Mouse (Mus musculus) lung, embryonic 16.5 days (tissue): ENCODE results near the gene Plxna1. TPM values are rescaled to one million over a fixed set of nuclear protein-coding genes. Genes with fewer than 3 reads are reported as not detected.

Experiments
- ATAC-seq: fragments of 200-750 bp; cut with Nextera tagmentation; 2 replicates; pipeline ENCODE4 v1.8.0; 2017; ENCODE audit warnings: low read depth, mild to moderate bottlenecking, moderate library complexity
- H3K27ac ChIP-seq: fragments of 300-500 bp; sonication (generic); 2 replicates; pipeline ENCODE4 v1.5.1; 2014; ENCODE audit warnings: mild to moderate bottlenecking, control low read depth, low read length
- H3K27me3 ChIP-seq: fragments of 300-500 bp; sonication (generic); 2 replicates; pipeline ENCODE4 v1.6.1; 2014; ENCODE audit warnings: low read depth, low read length, mixed read lengths; ENCODE audit not compliant: control insufficient read depth, insufficient read depth
- H3K36me3 ChIP-seq: fragments of 300-500 bp; sonication (generic); 2 replicates; pipeline ENCODE4 v1.6.1; 2014; ENCODE audit warnings: low read length; ENCODE audit not compliant: control insufficient read depth, insufficient read depth
- H3K4me1 ChIP-seq: fragments of 300-500 bp; sonication (generic); replicated peaks from 2 replicates; pipeline ENCODE4 v1.6.1; 2014; ENCODE audit warnings: low read length, mixed read lengths; ENCODE audit not compliant: control insufficient read depth, insufficient read depth
- H3K4me2 ChIP-seq: fragments of 300-500 bp; sonication (generic); 2 replicates; pipeline ENCODE4 v1.6.1; 2014; ENCODE audit warnings: low read depth, low read length, control low read depth
- H3K4me3 ChIP-seq: fragments of 300-500 bp; sonication (generic); 2 replicates; pipeline ENCODE4 v1.5.1; 2014; ENCODE audit warnings: mild to moderate bottlenecking, low read length, control low read depth
- H3K9ac ChIP-seq: fragments of 300-500 bp; sonication (generic); 2 replicates; pipeline ENCODE4 v1.6.1; 2014; ENCODE audit warnings: low read length, control low read depth
- H3K9me3 ChIP-seq: fragments of 300-500 bp; sonication (generic); 2 replicates; pipeline ENCODE4 v1.6.1; 2016; ENCODE audit warnings: low read length; ENCODE audit not compliant: control insufficient read depth
- WGBS: fragments of 180-500 bp; shearing (Covaris S2); extraction: QIAGEN DNeasy Blood & Tissue Kit; methylation state at CpG from one replicate; pipeline ENCODE4 v1.1.7; 2014; 5-methylcytosine and 5-hydroxymethylcytosine counted together
- polyA plus RNA-seq: library from polyadenylated mRNA; unstranded; fragments of >200 nt; fragmentation: Nextera tagmentation; extraction: Ambion mirVana; gene quantifications from 2 replicates; pipeline ENCODE4 v1.2.1, GENCODE M21; 2015

Plxna1 gene
- polyA plus RNA-seq, 1 experiment from 2014 or later, result 10.4 TPM

DNA sequence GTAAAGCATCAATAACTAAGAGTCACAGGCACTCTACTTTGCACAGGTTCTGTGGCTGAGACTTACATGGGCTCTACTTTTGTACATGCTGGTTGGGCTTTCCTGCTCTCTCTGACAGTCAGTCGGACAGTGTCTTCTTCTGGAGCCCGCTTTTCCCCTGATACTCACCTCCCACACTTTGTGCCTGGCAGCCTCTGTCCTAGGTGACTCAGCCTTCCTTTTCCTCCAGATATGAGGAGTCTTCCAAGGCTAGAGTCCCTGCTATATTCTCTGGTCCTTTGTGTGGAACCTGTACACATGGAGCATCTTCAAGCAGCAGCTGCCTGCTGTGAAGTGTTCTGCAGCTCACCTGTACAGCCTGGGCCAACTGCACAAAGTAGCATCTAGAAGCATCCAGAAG lies 31.4 kb upstream of the Plxna1 start:
- no peaks in the 10 kb centered on the region for H3K36me3 ChIP-seq
- no peaks in the 10 kb centered on the region for H3K27me3 ChIP-seq
- WGBS, result 84% methylated on average over 2 of the region's 2 CpGs
- no peak overlapping the region for H3K4me3 ChIP-seq
- H3K4me1 ChIP-seq, result no peaks in the 10 kb centered on the region
- H3K9ac ChIP-seq, result no peak overlapping the region
- H3K27ac ChIP-seq, result no peak overlapping the region
- no peaks in the 10 kb centered on the region for H3K9me3 ChIP-seq
- no peak for ATAC-seq
- no peak overlapping the region for H3K4me2 ChIP-seq

DNA sequence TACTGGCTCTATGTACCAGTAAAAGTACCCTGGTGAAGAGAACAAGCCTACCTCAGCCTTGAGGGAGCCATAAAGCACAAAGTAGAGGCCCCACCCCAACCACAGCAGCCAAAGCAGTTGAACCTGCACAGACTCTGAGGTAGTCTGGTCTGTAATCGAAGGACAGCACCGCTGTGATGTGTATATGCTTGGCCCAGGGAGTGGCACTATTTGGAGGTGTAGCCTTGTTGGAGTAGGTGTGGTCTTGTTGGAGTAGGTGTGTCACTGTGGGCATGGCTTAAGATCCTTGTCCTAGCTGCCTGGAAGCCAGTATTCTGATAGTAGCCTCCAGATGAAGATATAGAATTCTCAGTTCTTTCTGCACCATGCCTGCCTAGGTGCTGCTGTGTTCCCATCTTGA lies 29.8 kb upstream of the Plxna1 start:
- no peaks in the 10 kb centered on the region for H3K36me3 ChIP-seq
- H3K27ac ChIP-seq, result no peak overlapping the region
- no peaks in the 10 kb centered on the region for H3K27me3 ChIP-seq
- no peak overlapping the region for H3K4me2 ChIP-seq
- H3K9ac ChIP-seq, result no peak overlapping the region
- H3K4me1 ChIP-seq, result no peaks in the 10 kb centered on the region
- no peaks in the 10 kb centered on the region for H3K9me3 ChIP-seq
- no peak overlapping the region for H3K4me3 ChIP-seq
- WGBS, result 85% methylated on average over 2 of the region's 2 CpGs
- ATAC-seq, result no peak

DNA sequence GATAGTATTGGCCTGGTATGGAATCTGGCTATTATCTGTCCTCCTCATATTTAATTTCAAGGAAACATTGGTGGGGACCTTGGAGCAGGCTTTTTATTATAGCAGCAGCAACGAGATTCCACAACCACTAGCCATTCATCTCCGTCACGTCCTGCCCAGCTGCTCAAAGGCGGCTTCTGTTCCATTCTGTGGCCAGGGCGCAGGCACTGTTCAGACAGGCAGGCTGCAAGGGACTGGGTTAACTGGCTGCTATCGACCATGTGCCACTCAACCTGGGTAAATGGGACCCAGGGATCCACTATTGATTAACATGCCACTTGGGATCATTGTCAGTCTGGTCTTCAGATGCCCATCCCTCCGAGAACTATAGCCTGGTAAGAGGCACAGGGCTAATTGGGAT lies 27.4 kb upstream of the Plxna1 start:
- ATAC-seq, result no peak
- H3K9ac ChIP-seq, result no peak overlapping the region
- H3K27me3 ChIP-seq, result no peaks in the 10 kb centered on the region
- no peaks in the 10 kb centered on the region for H3K9me3 ChIP-seq
- H3K4me2 ChIP-seq, result no peak overlapping the region
- H3K4me1 ChIP-seq, result no peaks in the 10 kb centered on the region
- H3K36me3 ChIP-seq, result no peaks in the 10 kb centered on the region
- no peak overlapping the region for H3K27ac ChIP-seq
- H3K4me3 ChIP-seq, result no peak overlapping the region
- WGBS, result 76% methylated on average over 7 of the region's 7 CpGs

DNA sequence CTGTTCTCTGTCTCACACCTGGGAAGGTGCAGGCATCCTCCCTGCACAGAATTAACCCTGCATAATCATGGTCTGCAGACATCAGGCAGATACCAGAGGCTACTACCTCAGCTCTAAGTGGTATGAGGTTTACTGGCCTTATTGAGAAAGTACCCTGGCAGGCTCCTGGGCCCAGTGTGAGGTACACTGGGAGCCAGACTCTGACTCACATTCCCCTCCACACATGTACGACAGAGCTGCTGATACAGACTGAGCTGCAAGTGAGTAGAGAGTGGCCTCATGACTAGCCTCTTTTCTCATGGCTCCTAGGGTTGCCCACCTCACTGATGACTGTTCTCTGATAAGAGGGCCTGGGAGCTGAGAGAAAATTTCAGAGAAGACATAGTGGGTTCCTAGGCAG lies 24.5 kb upstream of the Plxna1 start:
- Histone ChIP-seq H3K36me3 (no peaks in the 10 kb centered on the region), H3K27me3 (no peaks in the 10 kb centered on the region), H3K27ac (no peak overlapping the region), H3K4me3 (no peak overlapping the region), H3K9ac (no peak overlapping the region), H3K4me2 (no peak overlapping the region), H3K4me1 (no peaks in the 10 kb centered on the region), H3K9me3 (no peaks in the 10 kb centered on the region)
- no peak for ATAC-seq
- 55% methylated on average over 1 of the region's 1 CpGs for WGBS

DNA sequence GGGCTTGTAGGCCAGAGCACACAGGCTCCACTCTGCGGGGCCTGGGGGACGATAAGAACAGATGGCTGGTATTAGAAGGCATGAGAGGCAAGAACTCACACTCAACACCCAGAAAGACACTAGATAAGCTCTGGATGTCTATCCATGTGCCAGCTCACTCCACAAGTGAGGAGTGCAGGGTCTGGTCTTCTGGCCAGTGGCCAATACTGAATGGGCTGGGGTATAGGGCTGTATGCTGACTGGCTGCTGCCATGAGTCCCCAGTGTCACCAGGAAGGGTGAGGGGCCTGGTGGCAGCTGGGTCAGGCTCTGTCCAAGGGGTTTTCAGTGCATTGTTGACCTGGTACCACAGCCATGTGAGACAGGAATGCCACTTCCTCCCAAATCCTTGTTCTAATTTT lies 22.3 kb upstream of the Plxna1 start:
- ATAC-seq, result no peak
- WGBS, result 91% methylated on average over 2 of the region's 2 CpGs
- no peaks in the 10 kb centered on the region for H3K9me3 ChIP-seq
- no peaks in the 10 kb centered on the region for H3K27me3 ChIP-seq
- H3K27ac ChIP-seq, result no peak overlapping the region
- no peaks in the 10 kb centered on the region for H3K4me1 ChIP-seq
- no peak overlapping the region for H3K4me3 ChIP-seq
- H3K4me2 ChIP-seq, result no peak overlapping the region
- no peak overlapping the region for H3K9ac ChIP-seq
- no peaks in the 10 kb centered on the region for H3K36me3 ChIP-seq

DNA sequence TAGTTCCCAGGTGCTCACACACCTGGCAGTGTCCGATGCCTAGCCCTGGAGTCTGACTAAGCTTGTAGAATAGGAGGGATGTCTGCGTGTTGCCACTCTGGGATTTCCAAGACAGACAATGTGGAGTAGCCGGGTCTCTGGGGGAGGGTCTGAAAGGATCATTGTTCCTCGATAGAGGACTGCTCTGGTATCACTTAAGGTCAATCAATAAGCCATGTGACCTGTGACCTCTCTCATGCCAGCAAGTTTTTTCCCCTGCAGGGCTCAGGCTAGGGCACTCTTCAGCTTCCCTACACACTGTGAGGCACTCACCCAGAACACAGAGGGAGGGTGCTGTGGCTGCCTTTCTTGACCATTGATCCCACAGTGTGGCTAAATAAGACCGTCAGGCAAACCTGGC lies 19.4 kb upstream of the Plxna1 start:
- Histone ChIP-seq H3K27ac (no peak overlapping the region), H3K4me3 (no peak overlapping the region), H3K36me3 (no peaks in the 10 kb centered on the region), H3K9ac (no peak overlapping the region), H3K9me3 (no peaks in the 10 kb centered on the region), H3K4me1 (no peaks in the 10 kb centered on the region), H3K4me2 (no peak overlapping the region), H3K27me3 (no peaks in the 10 kb centered on the region)
- 55% methylated on average over 5 of the region's 5 CpGs for WGBS
- no peak for ATAC-seq

DNA sequence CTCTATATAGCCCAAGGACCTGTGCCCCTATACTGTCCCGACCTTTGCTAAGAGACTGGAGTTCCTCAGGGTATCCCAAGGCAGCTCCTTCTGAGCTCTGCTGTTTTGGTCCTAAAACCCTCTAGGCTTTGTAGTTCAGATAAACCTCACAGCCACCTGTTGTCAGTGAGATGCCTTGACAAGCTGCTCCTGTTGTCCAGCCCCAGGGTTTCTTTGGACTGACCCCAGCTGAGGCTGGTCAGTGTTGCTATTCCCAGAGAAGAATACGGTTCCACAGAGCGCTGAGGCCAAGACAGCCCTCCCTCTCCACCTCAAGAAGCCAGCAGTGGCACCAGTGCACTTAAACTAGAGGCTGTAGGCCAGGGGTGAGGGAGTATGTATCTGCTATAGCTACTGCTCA lies 18.8 kb upstream of the Plxna1 start:
- Histone ChIP-seq H3K4me2 (no peak overlapping the region), H3K4me3 (no peak overlapping the region), H3K9me3 (no peaks in the 10 kb centered on the region), H3K27me3 (no peaks in the 10 kb centered on the region), H3K9ac (no peak overlapping the region), H3K4me1 (no peaks in the 10 kb centered on the region), H3K27ac (no peak overlapping the region), H3K36me3 (no peaks in the 10 kb centered on the region)
- no peak for ATAC-seq
- 57% methylated on average over 3 of the region's 3 CpGs for WGBS

DNA sequence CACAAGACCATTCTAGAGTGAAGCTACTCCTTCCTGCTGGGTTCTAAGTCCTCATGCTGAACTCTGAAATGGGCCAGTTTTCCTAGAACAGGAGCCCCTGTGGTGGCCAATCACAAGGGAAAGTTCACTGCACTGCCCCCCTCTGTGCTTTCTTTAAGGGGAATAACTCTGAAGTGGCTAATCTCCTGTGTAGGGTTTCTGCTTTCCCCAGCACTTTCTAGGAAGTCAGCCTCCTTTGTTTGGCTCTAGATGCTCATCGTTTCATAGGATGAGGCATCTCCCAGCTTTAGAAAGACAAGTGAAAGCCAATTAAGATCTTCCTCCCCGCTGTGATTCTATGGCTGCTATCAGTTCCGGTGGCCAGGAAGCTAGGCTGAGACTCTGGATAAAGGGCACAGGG lies 18.3 kb upstream of the Plxna1 start:
- Histone ChIP-seq H3K27ac (no peak overlapping the region), H3K4me1 (no peaks in the 10 kb centered on the region), H3K4me3 (no peak overlapping the region), H3K9me3 (no peaks in the 10 kb centered on the region), H3K4me2 (no peak overlapping the region), H3K9ac (no peak overlapping the region), H3K27me3 (no peaks in the 10 kb centered on the region), H3K36me3 (no peaks in the 10 kb centered on the region)
- ATAC-seq, result no peak
- WGBS, result 55% methylated on average over 3 of the region's 3 CpGs

DNA sequence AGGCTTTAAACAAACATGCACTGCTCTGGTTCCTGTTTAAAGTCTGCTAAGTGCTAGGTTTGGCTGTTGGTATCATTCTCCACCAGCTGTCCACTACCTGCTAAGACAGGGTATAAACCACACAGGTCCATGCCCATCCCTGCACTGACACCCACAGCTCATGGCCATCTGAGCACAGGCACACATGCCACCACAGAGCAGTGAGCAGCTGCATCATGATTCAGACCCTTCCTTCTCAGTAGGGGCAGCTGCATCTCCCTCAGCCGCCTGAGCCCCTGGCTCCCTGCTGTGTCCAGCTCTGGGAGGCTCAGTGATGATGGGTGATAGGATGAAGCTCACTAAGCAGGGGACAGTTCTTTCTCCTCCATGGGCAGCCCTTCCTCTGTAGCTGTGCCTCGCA lies 15.8 kb upstream of the Plxna1 start:
- no peak for ATAC-seq

DNA sequence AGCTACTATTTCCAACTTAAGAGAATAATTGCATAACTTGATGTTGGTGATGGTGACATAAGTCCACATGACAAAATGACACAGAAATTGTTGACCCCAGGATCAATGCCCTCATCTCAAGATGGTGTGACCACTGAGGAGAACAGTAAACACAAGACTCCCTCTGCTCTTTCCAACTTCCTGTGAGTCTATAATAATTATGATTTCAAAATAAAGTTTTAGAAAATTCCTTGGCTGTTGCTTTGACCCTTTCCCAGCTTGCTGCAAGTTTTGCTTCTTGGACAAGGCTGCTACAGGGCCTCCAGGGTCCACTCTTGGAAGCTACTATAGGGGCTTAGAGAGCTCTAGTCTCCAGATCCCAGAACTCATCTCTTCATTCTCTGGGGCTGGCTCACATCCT lies 6.4 kb upstream of the Plxna1 start:
- ATAC-seq, result peak; percentile 73
- no peak overlapping the region for H3K4me3 ChIP-seq
- H3K9ac ChIP-seq, result no peak overlapping the region
- H3K36me3 ChIP-seq, result no peaks in the 10 kb centered on the region
- H3K27ac ChIP-seq, result peak overlapping the region; percentile 34; the same call in 1 of the 2 replicates
- H3K4me1 ChIP-seq, result peaks cover 2% of the 10 kb centered on the region; the same call in 1 of the 2 replicates
- no peaks in the 10 kb centered on the region for H3K27me3 ChIP-seq
- no peak overlapping the region for H3K4me2 ChIP-seq
- H3K9me3 ChIP-seq, result no peaks in the 10 kb centered on the region

More for the DNA sequence above, 15.8 kb upstream of the Plxna1 start:
- 55% methylated on average over 2 of the region's 2 CpGs for WGBS
- no peaks in the 10 kb centered on the region for H3K36me3 ChIP-seq
- H3K27me3 ChIP-seq, result no peaks in the 10 kb centered on the region
- H3K27ac ChIP-seq, result no peak overlapping the region
- no peak overlapping the region for H3K4me3 ChIP-seq
- no peak overlapping the region for H3K4me2 ChIP-seq
- no peaks in the 10 kb centered on the region for H3K4me1 ChIP-seq
- H3K9ac ChIP-seq, result no peak overlapping the region
- no peaks in the 10 kb centered on the region for H3K9me3 ChIP-seq
